18 mouse cellular contexts compared by ENCODE assay signal in genomic region chr15:7047931-7048330, GRCm38 (mm10). TPM values are rescaled to one million over a fixed set of nuclear protein-coding genes. Genes with fewer than 3 reads are reported as not detected.
DNase-seq lines count a peak whose midpoint lies in the region; ATAC-seq and TF ChIP-seq lines count a peak whose summit lies in the region.
"Had no signal": no experiment of that assay in that cellular context is flagged by ENCODE, and none has a peak within 500 bp of the region (broad histone marks: within the 10 kb centered on the region; RNA-seq: fewer than 3 reads in every experiment).

No protein-coding gene starts in this region.

- H3K4me1 ChIP-seq in heart, adult 2 months (ENCODE audit: control insufficient read depth, insufficient read depth, low read length): peaks cover 7% of the 10 kb centered on the region
- peaks cover 30% of the 10 kb centered on the region for H3K4me1 ChIP-seq in liver, embryonic 11.5 days (replicated peaks; ENCODE audit: control insufficient read depth, insufficient read depth, low read length)
- H3K4me1 ChIP-seq: limb, embryonic 13.5 days; midbrain, embryonic 15.5 days had no signal

- TF ChIP-seq EP300 in heart, adult 2 months (IDR thresholded peaks at IDR 0.05; ENCODE audit: insufficient read depth, low read depth, low read length): no peak

- WGBS in heart, adult 2 months: 36% methylated on average over 3 of the region's 3 CpGs
- WGBS in liver, embryonic 11.5 days: 40% methylated on average over 3 of the region's 3 CpGs

- H3K27ac ChIP-seq in heart, adult 2 months: no peak overlapping the region
- H3K27ac ChIP-seq in liver, embryonic 11.5 days (ENCODE audit: low read depth, low read length): no peak overlapping the region
- H3K27ac ChIP-seq: hindbrain, embryonic 10.5 days; left cerebral cortex, adult 2 months; limb, embryonic 13.5 days; midbrain, embryonic 15.5 days had no signal

- TF ChIP-seq POLR2A in heart, adult 2 months (IDR thresholded peaks at IDR 0.05; ENCODE audit: insufficient read depth, low read depth, low read length): no peak

- ATAC-seq in liver, embryonic 11.5 days (replicated peaks; ENCODE audit: low FRiP score): peak; percentile 77
- no peak for ATAC-seq in megakaryocyte progenitor cell, adult 5-6 weeks (replicated peaks; ENCODE audit: poor library complexity)
- ATAC-seq: lung, postnatal 0 days; midbrain, embryonic 15.5 days had no signal

- peaks cover 7% of the 10 kb centered on the region for H3K36me3 ChIP-seq in heart, adult 2 months (ENCODE audit: control insufficient read depth, insufficient read depth, low read length)
- no peaks in the 10 kb centered on the region for H3K36me3 ChIP-seq in liver, embryonic 11.5 days (ENCODE audit: control insufficient read depth, insufficient read depth, low read length)
- H3K36me3 ChIP-seq: heart, embryonic 13.5 days; hindbrain, embryonic 10.5 days; limb, embryonic 13.5 days; midbrain, embryonic 15.5 days had no signal

- H3K4me3 ChIP-seq in heart, adult 2 months: no peak overlapping the region
- no peak overlapping the region for H3K4me3 ChIP-seq in liver, embryonic 11.5 days (ENCODE audit: low read depth, low read length)
- H3K4me3 ChIP-seq: heart, embryonic 13.5 days; hindbrain, embryonic 10.5 days; left cerebral cortex, adult 2 months; limb, embryonic 13.5 days; midbrain, embryonic 15.5 days had no signal

- no peaks in the 10 kb centered on the region for H3K9me3 ChIP-seq in liver, embryonic 11.5 days (ENCODE audit: control insufficient read depth, low read length)
- H3K9me3 ChIP-seq: heart, embryonic 13.5 days; hindbrain, embryonic 10.5 days; limb, embryonic 13.5 days; megakaryocyte, embryonic 14.5 days; midbrain, embryonic 15.5 days had no signal

- TF ChIP-seq CTCF in heart, adult 2 months (IDR thresholded peaks at IDR 0.05): no peak

- H3K9ac ChIP-seq in heart, adult 2 months (ENCODE audit: low read depth, low read length): no peak overlapping the region
- H3K9ac ChIP-seq in liver, embryonic 11.5 days (ENCODE audit: low read depth, low read length): no peak overlapping the region
- H3K9ac ChIP-seq: limb, embryonic 13.5 days; midbrain, embryonic 15.5 days had no signal

- DNase-seq in heart, adult 11 months: peak; percentile 94
- DNase-seq in heart, adult 2 months: no peak
- no peak for DNase-seq in liver, embryonic 11.5 days (ENCODE audit: low spot score)
- DNase-seq in liver: no peak
- peak; percentile 60 for DNase-seq in layer of hippocampus, adult 9-11 months
- peak; percentile 20 to 25 for DNase-seq in right cerebral cortex, postnatal 36 days (ENCODE audit: low spot score in 2 of 2)
- DNase-seq: cerebellum, postnatal 10 days; kidney, adult 18-20 months; kidney, postnatal 14 days; thymus, adult 18-20 months had no signal

- no peak overlapping the region for H3K4me2 ChIP-seq in liver, embryonic 11.5 days
- H3K4me2 ChIP-seq: limb, embryonic 13.5 days; midbrain, embryonic 15.5 days had no signal

- H3K27me3 ChIP-seq in heart, adult 2 months (ENCODE audit: control insufficient read depth, insufficient read depth, low read length): no peaks in the 10 kb centered on the region
- no peaks in the 10 kb centered on the region for H3K27me3 ChIP-seq in liver, embryonic 11.5 days (replicated peaks; ENCODE audit: control insufficient read depth, insufficient read depth, low read length)
- H3K27me3 ChIP-seq: heart, embryonic 13.5 days; limb, embryonic 13.5 days; megakaryocyte, embryonic 14.5 days; midbrain, embryonic 15.5 days had no signal

- no peaks in the 10 kb centered on the region for H3K79me2 ChIP-seq in heart, adult 2 months (replicated peaks; ENCODE audit: control insufficient read depth, insufficient read depth, low read length)

- intact Hi-C loops in heart, adult 2 months (cut with DNase I): no loop called here

RNA-seq across cellular contexts. Expression of gene Lifr, which starts 42.5 kb away (rescaled TPM):
- total RNA-seq in heart, adult 2 months (2021): 10 to 100 TPM; 56.2 to 62.9 TPM
- polyA plus RNA-seq in heart, adult 2 months (2012; rRNA removed): 16.8 and 18.1 TPM in 2 replicates
- 28.7 and 31.0 TPM in 2 replicates for polyA plus RNA-seq in liver, embryonic 11.5 days (2014; fragmentation: Nextera tagmentation; extraction: Ambion mirVana)
- 0.22 and 0.57 TPM in 2 replicates for total RNA-seq in megakaryocyte progenitor cell, adult 5-6 weeks (2015)
- total RNA-seq in megakaryocyte progenitor cell, adult 5-6 weeks (2017): 0.25 and 0.27 TPM in 2 replicates

Comparison
In these comparisons a context has a peak if more than half of its experiments do, and no peak if none do; other contexts are left out.
1. DNase-seq: peak in heart, adult 11 months (single experiment), layer of hippocampus, adult 9-11 months (single experiment) and right cerebral cortex, postnatal 36 days (2 of 2); none in heart, adult 2 months (0 of 2), liver, embryonic 11.5 days (single experiment) and liver (single experiment).
2. RNA of gene Lifr, which starts 42.5 kb away (total RNA-seq): 56.2 to 62.9 TPM in heart, adult 2 months; 0.22 to 0.57 TPM in megakaryocyte progenitor cell, adult 5-6 weeks; every median in the first group is over 10 times any median in the second.